Mouse (Mus musculus): Measurements from ENCODE around the gene Arhgap32.

GRCm38 (mm10) chr9:32315999-32316398, 200.1 kb downstream of the Arhgap32 start:
- no peak for TF ChIP-seq POLR2A (IDR thresholded peaks at IDR 0.05; ENCODE audit: insufficient read depth, low read length)
- TF ChIP-seq CTCF (IDR thresholded peaks at IDR 0.05; ENCODE audit: low read depth, low read length), result no peak

All from ES-Bruce4 (cell line).